Mouse (Mus musculus) liver, embryonic 14.5 days (tissue): ENCODE data around the gene Polr2e.

ENCODE experiments used
- CTCF ChIP-seq: IDR thresholded peaks from 2 replicates; pipeline ENCODE4 v1.5.1; 2016; ENCODE audit warnings: antibody characterized with exemption, low read depth, control low read depth
- EP300 ChIP-seq: IDR thresholded peaks from 2 replicates; pipeline ENCODE4 v1.6.1; 2016; ENCODE audit warnings: antibody characterized with exemption, low read depth

GRCm38 (mm10) chr10:80036832-80037231 is 2.8 kb downstream of the Polr2e start:
- TF ChIP-seq CTCF (no peak), EP300 (no peak)
